Mouse (Mus musculus) G1E (cell line): ENCODE measurements around the gene Hoxd11.

Experiments used
- CTCF ChIP-seq: IDR thresholded peaks from 2 replicates; pipeline ENCODE4 v1.5.1; 2012; ENCODE audit warnings: low read depth, low read length, inconsistent platforms, mixed read lengths
- GATA1 ChIP-seq: IDR thresholded peaks from 2 replicates; pipeline ENCODE4 v1.6.1; 2012; ENCODE audit warnings: borderline replicate concordance, low read length, inconsistent platforms, mixed read lengths
- POLR2AphosphoS5 ChIP-seq: IDR thresholded peaks from 2 replicates; pipeline ENCODE4 v1.6.1; 2012; ENCODE audit warnings: low read depth, low read length, inconsistent platforms; ENCODE audit not compliant: insufficient replicate concordance
- TAL1 ChIP-seq: conservative IDR thresholded peaks from 2 replicates; pipeline ENCODE4 v1.6.1; 2012; ENCODE audit warnings: low read depth, low read length, inconsistent platforms, mixed read lengths

DNA sequence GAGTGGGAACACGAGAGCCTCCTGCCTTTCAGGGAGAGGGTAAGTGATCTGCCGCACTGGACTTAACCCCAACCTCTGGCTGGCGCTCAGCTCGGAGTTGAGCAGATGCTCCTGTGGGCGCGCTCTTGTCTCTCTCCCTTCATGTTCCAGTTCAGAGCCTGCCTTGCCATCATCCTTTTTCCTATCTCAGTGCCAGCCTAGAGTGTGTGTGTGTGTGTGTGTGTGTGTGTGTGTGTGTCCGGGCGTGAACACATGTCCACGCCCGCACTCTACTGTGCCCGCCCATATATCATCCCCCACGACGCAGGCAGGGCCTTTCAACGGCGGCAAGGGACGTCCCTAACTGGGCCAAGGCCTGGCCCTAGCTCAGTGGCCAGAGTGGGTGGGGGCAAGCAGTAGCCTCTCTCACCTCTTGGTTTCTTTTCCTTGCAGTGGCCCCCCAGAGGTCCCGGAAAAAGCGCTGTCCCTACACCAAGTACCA lies 4.2 kb downstream of the Hoxd11 start:
- TF ChIP-seq GATA1 (no peak), CTCF (no peak), TAL1 (no peak), POLR2AphosphoS5 (no peak)
